Mouse (Mus musculus) layer of hippocampus, adult 11-12 months (tissue): ENCODE data around the gene Suv39h2.

ENCODE experiments used
- DNase-seq: peaks from one replicate; pipeline ENCODE4 v3.0.0; 2022; ENCODE audit warnings: low spot score

Gene Suv39h2

DNA sequence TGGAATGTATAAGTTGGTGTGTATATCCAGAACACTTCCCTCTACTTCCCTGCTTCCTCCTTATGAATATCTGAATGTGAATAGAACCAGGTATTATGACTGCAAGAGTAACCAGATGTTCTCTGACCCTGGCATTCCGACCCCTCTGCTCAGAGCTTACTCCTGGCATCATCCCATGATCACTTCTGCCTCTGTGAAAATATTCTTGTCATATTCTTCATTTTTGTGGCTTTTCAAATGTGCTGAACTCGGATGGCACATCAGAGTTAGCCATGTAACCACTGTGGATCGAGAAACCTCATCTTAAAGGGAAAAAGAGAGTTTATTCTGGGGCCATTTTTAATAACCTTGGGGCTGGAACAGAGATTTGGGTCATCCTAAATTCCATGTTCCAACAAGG is 52.3 kb downstream of the Suv39h2 start, which contains the start of gene Meig1:
Gene Meig1, minus strand, starts transcription at position 101 of the 400 bp plus-strand sequence.
- DNase-seq: no peak

DNA sequence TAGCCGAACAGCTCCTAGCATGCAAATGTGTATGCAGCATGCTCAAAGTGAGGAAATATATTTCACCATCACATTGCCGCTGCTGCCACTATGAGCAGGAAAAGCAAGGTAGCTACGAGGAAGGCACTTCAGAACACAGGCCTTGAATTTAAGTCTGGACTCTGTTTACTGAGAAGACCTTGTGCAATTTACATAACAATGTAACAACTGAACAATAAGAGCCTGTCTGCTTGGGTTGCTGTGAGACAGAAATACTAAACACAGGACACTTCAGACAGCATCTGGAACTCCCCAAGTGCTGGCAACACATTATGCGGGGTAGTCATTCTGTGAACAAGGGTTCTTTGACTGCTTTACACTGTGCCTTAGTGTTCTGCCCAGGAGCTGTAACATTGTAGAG is 54.7 kb downstream of the Suv39h2 start:
- DNase-seq: peak; percentile 35

DNA sequence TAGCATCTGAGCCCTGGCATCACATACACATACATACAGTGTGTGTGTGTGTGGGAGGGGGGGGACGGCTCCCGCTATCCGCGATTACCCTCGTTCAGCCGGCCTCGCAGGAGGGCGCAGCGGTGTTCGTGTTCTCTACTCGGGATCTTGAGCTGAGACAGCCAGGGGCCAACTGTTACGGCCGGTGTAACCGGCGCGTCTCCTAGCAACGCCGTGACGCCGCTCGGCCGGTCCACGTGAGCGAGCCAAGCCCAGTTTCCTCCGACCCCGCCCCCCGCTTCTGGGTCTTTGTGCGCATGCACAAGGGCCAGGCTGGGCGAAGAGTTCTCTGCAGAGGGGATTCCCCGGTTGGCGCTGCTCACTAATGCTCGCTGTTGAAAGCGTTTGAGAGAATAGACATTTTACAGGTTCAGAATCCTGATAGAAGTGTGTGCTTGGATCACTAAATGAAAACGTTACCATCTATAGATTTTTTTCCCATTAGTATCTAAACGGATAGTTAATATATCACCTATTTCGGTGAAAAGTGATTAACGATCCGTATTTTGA is 55.9 kb downstream of the Suv39h2 start:
- DNase-seq: peak; percentile 94

DNA sequence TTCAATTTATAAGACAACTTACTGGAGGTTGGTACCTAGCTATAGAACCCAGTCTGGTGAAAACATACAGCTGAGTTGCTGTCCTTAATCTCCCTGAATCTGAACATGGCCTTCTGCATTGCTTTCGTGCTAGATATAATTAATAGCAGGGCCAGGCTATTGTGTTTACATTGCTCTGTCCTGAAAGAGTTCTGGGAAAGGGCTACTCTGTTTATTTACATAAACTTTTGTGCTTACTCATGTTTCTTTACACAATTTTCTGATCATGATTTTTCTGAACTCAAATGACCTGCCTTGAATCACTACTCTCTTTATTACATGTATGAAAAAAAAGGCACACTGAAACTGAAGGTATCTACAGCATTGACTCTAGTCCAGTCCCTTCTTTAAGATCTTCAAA is 59.2 kb downstream of the Suv39h2 start:
- no peak for DNase-seq

DNA sequence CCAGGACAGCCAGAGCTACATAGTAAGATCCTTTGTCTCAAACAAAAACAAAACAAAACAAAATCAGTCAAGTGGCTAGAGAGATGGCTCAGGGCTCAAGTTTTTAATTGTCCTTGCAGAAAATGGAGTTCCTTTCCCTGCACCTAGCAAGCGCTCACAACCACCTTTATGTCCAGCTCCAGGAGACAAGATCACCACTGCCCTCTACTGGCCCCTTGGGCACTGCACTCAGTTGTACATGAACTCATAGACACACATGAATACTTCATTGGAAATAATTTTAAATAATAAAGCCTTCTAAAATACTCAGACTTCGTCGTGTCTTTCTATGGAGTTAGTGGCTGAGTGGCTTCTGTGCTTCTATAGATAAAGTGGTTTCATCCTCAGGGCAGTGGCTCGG is 60.6 kb downstream of the Suv39h2 start:
- DNase-seq: peak; percentile 72

DNA sequence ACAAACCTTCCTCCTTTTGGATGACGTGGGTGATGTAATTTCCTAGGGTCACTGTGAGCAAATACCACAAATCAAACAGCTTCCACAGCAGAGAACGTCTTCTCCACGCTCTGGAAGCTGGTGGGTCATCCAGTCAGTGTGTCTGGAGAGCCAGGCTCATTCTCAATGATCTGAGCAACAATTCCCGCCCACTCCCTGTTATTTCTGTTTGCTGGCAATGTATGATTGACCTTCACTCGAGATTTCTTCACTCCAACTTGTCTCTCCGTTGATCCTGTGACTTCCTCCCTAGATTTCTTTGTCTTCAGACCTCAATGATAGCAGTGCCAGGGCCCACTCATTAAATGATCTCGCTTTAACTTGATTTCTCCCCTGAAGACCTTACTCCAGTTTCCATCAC is 67.1 kb downstream of the Suv39h2 start:
- no peak for DNase-seq

DNA sequence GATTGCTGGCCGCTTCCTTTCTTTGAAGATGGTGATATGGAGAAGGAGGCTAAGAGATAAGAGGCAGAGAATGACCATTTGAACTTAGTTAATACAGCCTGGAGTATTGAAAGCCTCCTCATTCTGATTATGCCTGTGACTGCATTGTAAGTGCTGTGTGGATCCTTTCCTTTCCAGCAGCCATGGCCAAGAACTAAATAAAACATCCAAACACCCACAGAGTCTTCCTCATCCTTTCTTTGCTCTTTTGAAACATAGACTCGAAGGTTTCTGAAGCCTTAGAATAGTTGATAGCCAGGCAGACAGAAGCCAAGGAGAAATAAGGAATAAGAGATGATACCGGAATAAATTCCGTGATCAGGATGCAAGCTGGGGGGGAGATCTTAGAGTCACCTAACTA is 68.8 kb downstream of the Suv39h2 start:
- DNase-seq: no peak
